Mouse (Mus musculus) frontal cortex, postnatal 14 days (tissue): ENCODE measurements around the gene 1300017J02Rik.

Experiments used
- DNase-seq, 2 experiments: peaks; one replicate each; pipeline ENCODE4 v3.0.0; 2022; ENCODE audit warnings: low spot score in 2 of 2

Gene 1300017J02Rik

GRCm38 (mm10) chr9:103274819-103275218, 30.1 kb downstream of the 1300017J02Rik start:
- no peak for DNase-seq

- DNase-seq = no peak
Measured at GRCm38 (mm10) chr9:103271104-103271503, 33.8 kb downstream of the 1300017J02Rik start.

DNA sequence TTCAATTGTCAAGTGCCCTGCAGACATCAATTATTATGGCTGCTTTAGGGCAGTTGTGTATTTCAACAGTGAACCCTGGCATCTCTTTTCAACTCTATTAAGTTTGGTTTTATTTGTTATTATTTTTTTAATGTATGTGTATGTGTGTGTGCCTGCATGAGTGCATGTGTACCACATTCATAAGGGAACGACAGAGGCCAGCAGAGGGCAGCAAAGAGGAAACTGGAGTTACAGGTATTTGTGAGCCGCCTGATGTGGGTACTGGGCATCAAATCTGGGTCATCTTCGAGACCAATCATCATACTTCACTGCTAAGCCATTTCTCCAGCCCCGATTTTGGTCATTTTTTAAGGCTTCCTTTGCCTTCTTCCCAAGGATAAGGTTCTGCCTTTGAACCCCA, 39.1 kb downstream of the 1300017J02Rik start:
- no peak for DNase-seq

DNA sequence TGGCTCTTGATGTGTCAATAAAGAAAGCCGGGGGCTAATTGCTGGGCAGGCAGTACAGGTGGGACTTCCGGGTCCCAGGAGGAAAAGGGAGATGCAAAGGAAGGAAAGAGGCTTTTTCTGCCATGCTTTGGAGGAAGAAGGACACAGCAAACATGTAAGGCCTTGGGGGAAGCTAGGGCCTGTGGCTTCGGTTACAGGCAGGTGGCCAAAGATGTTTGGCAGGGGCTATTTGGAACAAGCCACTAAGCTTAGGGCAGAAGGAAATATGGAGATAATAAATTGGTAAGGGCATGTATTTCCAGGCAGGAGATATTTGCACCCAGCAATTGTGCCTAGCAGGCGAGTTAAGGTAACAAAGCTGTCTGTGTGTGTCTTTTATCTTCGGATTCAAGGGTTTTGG, 52.0 kb downstream of the 1300017J02Rik start:
- DNase-seq = no peak

GRCm38 (mm10) chr9:103248618-103249017, 56.3 kb downstream of the 1300017J02Rik start:
- DNase-seq = no peak

DNA sequence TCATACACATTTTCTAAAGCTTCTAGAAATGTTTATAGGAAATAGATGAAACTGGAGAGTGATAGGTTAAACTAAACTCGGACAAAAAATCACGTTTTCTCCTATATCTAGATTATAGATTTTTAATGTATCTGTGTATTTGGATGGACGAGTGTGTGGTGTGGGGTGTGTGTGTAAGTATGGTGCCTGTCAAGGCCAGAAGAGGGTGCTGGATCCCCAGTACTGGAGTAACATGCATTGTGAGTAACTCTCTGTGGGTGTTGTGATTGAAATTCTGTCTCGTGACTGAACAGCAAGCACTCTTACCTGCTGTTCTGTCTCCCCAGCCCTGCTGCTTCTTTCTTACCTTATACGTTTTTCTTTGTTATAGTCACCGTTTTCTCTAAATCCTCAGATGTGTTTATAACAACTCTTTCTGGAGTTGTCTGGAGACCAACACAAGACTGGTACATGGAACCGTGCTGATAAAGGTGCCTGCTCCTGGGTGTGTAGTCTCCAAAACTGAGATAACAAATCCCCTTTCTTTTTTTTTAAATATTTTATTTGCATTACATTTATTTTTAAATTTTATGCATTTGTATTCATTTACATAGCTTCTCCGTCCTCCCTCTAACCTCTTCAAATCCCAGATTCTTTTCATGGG, 58.2 kb downstream of the 1300017J02Rik start:
- DNase-seq = no peak

GRCm38 (mm10) chr9:103243640-103244039, 61.2 kb downstream of the 1300017J02Rik start:
- no peak for DNase-seq

DNA sequence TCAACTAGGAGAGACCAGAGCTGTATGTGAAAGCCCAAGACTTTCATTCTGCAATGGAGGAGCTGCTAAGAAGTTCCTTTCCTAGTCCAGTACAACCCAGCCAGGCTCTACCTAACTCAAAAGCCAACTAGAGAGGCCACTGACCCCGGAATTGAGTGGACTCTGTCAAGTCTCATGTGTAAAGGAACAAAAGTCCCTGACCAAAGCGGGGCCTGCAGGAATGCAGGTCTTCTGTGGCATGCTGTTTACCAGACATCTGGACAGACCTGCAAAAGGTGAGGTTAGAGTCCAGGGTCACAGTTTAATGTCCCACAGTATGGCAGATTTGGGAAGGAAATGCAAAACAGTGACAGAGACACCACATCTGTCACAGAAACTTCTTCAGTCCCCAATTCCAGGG, 63.7 kb downstream of the 1300017J02Rik start:
- DNase-seq = no peak

- DNase-seq = no peak
Measured at GRCm38 (mm10) chr9:103239471-103239870, 65.4 kb downstream of the 1300017J02Rik start.

GRCm38 (mm10) chr9:103234565-103235165, 70.2 kb downstream of the 1300017J02Rik start:
- no peak for DNase-seq

GRCm38 (mm10) chr9:103234059-103234458, 70.8 kb downstream of the 1300017J02Rik start:
- no peak for DNase-seq

DNA sequence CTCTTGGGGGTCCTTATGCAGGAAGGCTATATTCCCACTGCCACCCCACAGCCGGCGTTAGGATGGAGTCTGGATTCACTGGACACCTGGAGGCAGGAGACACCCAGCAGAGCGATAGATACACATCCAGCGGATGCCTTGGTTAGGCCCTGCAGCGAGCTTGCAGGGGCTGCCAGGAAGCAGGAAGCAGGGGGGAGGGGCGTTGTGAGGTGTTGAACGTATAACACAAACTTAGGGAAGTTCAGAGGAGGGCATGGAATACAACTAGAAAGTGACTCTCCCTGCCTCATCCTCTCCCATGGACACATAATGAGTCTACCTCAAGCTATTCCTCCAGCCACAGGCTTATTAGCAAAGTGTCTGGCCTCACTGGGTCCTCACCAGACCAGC, 71.9 kb downstream of the 1300017J02Rik start:
- no peak for DNase-seq

DNA sequence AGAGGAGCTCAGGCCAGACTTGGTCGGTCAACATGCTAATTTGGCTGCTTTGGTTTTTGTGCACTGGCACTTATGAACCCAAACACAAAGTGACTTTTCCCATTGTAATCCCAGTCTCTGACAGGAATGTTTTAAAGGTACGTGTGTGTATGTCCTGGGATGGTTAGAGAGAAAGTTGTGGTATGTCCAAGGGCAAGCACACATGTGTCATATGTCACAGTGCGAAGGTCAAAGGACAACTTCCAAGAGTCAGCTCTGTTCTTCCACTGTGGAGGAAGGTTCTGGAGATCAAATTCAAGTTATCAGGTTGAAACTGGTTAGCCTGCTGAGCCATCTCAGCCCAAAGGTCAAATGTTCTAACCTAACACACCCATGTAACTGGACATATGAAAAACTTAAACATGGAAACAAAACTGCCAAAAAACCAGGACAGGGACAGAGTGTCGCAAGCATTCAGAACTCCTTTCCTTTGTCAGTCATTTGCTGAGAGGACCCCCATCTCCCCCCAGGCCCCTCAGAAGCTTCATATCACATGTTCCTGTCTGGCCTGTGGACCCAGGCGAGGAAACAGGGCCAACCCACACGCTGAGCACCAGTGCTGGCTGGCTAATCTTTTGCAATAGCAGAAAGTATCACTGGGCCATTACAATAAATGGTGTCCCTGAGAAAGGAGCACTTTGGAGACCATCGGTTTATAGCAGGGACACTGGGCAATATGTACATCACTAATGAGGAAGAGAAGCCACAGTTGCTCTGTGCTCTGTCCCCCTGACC, 72.5 kb downstream of the 1300017J02Rik start:
- no peak for DNase-seq

DNA sequence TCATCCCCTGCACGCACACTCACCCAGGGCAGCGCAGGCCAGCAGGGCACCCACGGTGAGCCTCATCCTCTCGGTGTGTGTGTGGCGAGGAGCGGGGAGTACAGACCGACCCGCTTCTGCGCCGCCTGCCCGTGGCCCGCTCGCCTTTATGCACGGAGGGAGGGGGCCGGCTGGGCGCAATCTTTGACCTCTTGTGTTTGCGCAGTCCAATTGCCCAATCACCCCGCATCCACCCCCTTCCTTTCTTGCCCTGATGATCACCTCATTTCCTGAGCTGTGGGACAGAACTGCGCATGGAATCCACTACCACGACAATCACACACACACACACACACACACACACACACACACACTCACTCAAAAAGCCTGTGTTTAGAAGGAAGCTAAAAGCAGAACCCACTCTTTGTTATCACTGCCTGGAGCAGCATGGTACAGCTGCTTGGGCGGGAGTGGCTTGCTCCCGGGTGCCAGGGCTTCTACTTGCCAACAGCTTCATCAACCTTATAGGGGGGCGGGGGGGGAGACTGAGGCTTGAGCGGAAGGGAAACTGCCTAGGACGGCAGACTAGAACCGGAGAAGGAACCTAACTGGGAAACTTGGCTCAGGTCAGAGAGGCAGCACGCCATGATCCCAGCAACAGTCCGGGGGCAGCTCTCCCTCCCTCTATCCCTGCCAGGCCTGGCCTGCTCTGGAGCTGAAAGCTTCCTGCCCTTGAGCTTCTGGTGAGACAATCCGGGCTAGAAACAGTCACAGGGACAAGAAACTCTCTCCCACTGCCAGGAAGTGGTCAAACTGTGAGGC, 74.5 kb downstream of the 1300017J02Rik start, which contains the start of the genes Gm20425 and Trf:
TSS of gene Gm20425 (minus strand) at position 157 of the 801 bp plus-strand sequence.
TSS of gene Trf (minus strand) at position 294 of the 801 bp plus-strand sequence.
- DNase-seq = peak in 1 of 2 experiments; percentile 37

- no peak for DNase-seq
Measured at GRCm38 (mm10) chr9:103229037-103229867, 75.6 kb downstream of the 1300017J02Rik start.

GRCm38 (mm10) chr9:103228370-103229003, 76.4 kb downstream of the 1300017J02Rik start:
- DNase-seq = no peak

DNA sequence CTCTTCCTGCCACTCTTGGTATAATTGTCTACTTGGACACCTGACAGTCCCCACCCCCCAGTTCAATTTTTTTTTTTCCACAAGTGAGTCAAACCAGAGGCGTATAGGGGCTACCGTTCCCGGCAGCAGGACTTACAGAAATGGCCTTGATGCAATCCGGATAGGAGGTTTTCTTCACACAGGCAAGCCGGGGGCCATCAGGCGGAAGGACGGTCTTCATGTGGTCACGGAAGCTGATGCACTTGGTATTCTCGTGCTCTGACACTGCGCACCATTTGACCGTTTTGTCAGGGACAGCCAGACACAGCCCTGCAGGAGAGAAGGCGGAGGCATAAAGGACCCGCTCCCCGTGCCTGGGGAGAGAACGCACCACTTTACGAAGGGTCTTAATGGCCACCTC, 77.1 kb downstream of the 1300017J02Rik start:
- DNase-seq = no peak

DNA sequence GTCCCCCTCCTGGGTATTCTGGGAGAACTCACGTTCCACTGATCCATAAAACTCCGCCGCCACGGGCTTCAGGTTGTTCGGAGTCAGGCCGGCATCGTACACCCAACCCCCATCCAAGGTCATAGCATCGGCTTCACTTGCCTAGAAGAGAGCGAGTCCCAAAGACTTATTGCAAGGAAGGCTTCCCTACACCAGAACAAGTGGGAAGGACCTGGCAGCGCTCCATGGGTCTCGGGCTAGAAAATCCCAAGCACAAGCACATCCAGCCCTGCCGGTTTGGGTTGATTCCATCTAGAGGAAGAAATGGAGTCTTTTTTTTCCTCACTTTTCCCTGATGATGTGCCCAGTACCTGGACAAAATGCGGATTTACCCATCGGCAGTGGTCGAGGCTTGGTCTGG, 78.1 kb downstream of the 1300017J02Rik start:
- no peak for DNase-seq

DNA sequence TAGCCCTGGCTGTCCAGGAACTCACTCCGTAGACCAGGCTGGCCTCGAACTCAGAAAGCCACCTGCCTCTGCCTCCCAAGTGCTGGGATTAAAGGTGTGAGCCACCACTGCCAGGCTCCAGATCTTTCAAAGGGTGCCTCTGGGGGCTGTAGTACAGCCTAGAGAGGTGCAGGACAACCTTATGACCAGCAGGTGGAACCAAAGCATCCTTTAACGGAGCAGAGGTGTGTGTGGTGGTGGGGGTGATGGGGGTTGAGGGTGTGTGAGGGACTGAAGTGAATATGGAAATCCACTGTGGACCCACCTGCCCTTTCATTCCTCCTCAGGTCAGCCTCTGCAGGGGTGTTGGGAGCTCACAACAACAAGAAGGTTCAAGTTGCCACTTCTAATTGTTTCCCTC, 79.4 kb downstream of the 1300017J02Rik start:
- no peak for DNase-seq

DNA sequence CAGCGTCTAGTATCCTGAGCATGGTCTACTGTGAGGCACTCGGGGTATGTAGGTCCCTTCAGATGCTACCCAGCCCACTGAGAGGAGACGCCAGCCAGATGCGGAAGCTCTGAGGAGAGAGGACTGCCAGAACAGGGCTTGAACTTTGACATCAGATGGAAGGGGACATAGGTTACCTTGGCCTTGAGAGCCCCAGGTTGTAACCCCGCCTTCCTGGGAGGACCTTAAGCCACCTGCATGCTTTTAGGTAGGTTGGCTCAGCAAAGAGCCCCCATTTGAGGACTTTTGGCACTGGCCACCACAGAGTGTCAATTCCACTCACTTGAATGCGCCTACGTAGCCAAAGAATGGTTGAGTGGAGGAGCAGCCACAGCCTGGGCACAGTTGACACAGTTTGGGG, 80.2 kb downstream of the 1300017J02Rik start:
- no peak for DNase-seq

GRCm38 (mm10) chr9:103214281-103214680, 90.6 kb downstream of the 1300017J02Rik start:
- no peak for DNase-seq
